Mouse (Mus musculus): ENCODE measurements at regions not wholly inside any gene's neighbourhood (a gene's known extent, or its start where the extent isn't known, plus 50 kb on each side); places are given as distances from the start of the nearest gene placed in this dataset.

- no peak for DNase-seq (ENCODE audit: low spot score in 2 of 2)
Measured at GRCm38 (mm10) chr11:71887211-71887610, 137.5 kb downstream of the Wscd1 start.

DNA sequence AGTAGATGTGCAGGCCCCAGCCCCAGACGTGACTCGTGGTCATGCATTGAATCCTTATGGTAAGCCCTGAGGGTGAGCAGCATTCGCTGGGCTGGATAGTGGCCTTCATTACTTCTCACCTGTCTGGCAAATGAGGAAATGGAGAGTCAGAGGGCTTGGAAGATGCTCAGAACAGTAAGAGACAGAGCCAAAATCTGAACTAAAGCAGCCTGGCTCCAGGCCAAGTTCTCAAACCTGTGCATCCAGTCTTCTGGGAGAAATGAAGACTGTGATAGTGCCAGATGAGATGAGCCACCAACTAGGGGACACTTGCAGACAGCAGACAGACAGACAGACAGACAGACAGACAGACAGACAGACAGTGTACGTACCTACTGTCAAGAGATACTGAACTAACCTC, 137.1 kb downstream of the Wscd1 start:
- DNase-seq (ENCODE audit: low spot score in 2 of 2): no peak

GRCm38 (mm10) chr11:71884861-71885260, 135.1 kb downstream of the Wscd1 start:
- no peak for DNase-seq (ENCODE audit: low spot score in 2 of 2)

GRCm38 (mm10) chr11:71881841-71882240, 132.1 kb downstream of the Wscd1 start:
- no peak for DNase-seq (ENCODE audit: low spot score in 2 of 2)

GRCm38 (mm10) chr11:71871297-71871696, 121.6 kb downstream of the Wscd1 start:
- DNase-seq (ENCODE audit: low spot score in 2 of 2): no peak

DNA sequence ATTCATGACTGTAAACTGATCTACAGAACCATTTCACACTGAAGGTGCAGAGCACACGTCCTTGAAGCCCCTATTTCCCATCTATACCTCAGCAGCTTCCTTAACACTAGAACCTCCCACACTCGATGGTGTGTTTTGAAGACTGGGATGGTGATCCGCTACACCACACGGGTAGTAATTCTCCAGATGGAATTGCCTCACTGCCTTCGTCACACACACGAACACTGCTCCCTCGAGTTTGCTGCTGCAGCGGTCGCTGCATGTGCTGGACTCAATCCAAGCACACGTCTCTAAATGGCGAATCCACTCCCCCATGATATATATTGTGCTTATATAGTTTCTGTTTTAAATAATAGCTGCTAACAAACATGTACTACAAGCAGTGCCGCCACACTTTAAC, 117.0 kb downstream of the Wscd1 start:
- no peak for DNase-seq (ENCODE audit: low spot score in 2 of 2)

DNA sequence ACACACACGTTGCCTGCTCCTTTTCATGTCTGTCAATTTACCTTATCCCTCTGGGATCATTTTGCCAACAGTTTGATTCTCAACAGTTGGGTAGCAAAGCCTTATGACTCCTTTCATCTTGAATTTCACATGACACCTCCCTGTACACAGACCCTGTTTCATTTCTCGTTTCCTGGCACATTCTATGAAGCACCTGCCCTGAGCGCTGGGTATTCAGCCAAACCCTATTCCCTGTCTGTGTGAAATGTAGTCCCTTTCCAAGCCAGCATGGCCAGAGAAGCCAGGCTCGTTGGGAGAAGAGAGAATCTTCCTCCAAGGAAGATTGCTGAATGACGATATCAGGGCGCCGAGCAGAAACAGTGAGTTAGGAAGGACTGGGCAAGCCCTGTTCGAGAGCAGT, 108.2 kb downstream of the Wscd1 start:
- DNase-seq (ENCODE audit: low spot score in 2 of 2): no peak

DNA sequence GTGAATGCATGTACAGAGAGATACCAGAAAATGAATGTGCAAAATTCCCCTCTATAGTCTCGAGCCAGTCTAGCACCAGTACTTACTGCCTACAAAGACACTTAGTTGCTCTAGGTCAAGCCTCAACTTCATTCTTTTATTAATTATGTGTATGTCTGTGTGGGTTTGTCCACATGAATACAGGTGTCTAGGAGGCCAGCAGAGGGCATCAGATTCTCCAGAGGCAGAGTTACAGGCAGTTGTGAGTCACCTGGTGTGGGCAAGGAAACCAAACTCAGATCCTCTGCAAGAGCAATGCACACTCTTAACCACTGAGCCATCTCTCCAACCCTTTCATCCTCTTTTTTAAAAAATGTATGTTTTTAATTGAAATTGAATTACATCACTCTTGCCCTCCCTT, 105.8 kb downstream of the Wscd1 start:
- DNase-seq (ENCODE audit: low spot score in 2 of 2): no peak

DNA sequence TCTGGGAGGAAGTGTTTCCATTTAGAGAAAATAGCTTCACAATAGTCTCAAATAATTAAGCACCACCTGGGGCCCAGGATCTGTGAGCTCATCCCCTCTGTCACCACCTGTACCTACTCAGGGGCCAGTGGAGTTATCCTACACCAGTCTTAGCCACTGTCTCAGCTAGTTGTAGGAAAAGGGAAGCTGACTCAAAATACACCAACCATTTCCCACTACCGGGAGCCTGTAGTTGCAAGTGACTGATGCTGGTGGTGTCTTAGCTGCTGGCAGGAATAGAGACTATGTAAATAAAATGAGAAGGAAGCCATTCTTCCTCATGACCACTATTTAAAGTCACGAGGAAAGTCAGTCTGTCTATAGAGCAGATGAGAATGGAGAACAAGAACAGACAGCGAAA, 105.3 kb downstream of the Wscd1 start:
- no peak for DNase-seq (ENCODE audit: low spot score in 2 of 2)

DNA sequence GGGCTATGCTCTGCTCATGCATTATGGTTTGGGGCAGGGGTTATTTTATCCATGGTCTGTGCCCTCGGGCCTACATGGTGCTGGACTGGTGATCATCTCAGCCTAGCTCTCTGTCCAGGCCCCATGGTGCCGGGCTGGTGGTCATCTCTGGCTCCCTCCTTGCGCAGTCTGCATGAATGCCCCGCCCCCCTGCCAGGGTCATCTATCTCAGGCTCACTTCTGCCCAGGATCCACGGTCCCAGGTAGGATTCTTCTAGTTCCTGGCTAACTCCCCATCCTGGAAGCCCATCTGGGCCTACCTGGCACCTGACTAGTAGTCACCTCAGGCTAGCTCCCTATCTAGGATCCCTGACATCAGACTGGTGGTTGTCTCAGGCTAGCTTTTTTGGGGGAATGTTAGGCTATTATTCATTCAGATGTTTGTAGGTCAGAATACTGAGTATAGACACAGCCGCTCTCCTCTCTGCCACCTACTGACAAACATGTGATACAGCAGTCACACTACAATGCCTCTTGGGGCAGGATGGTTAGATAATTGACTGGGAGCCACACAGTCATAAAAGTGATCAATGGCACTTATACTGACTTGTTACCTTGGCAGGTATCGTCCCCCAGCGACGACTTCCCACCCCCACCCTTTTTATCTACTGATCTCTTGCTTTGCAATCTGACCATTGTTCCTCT, 98.1 kb downstream of the Wscd1 start:
- DNase-seq (ENCODE audit: low spot score in 2 of 2): no peak

DNA sequence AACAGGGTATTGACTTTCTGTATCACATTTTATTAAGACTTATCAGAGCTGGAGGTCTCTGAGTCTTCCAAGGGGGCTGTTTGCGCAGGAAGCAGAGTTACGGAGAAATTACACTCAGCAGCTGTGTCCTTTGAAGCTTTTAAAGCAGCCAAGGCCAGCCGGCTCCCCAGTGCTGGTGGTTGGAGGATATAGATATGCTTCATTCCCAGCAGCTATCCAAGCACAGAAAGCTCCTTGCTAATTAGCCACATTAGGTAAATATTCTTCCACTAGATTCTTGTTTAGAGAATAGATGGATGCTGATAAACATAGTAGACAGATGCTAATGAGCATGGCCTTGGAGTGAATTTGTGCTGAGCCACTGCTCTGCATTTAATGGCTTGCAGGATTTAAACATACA, 96.8 kb downstream of the Wscd1 start:
- DNase-seq (ENCODE audit: low spot score in 2 of 2): no peak

DNA sequence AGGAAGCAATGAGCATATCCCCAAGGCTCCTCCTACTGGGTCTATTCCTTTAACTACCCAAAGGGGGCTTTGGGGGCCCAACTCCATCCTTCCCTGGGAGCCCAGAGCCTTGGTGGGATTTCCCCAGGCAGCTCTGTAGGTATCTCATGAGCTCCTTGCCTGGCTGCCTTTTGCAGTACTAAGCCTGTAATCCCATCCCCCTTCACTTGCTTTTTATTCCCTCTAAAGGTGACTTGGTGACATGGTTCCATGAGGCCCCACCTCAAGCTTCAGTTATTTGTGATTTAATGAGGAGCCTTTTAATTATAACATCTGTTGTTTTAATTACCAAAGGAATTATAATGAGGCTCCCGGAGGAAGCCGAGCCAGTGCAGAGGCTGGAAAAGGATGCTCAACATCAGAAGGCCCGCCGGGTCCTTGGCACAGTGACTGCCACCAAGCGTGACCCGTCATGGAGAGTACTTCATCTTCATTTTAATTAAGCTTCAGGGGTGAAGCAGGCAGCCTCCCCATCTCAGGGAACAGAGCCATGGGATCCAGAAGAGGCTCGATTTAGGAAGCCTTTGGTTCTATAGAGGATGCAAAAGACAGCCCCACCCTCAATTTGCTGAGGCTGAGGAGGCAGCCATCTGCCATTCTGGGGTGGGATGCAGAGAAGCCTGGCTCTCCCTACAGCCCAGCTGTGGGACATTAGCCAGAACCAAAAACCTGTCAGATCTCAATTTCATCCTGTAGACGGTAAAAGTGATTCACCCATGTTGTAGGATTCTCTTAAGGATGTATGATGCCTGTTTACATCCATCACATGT, 91.1 kb downstream of the Wscd1 start:
- DNase-seq (ENCODE audit: low spot score in 2 of 2): no peak
